Mouse (Mus musculus) naive thymus-derived CD4-positive, alpha-beta T cell, adult 2 months (primary cell): Measurements from ENCODE around the gene Naa20.

Experiments used
- DNase-seq: peaks from one replicate; pipeline ENCODE4 v3.0.0-alpha.2; 2011; ENCODE audit warnings: low read depth

The Naa20 gene

DNA sequence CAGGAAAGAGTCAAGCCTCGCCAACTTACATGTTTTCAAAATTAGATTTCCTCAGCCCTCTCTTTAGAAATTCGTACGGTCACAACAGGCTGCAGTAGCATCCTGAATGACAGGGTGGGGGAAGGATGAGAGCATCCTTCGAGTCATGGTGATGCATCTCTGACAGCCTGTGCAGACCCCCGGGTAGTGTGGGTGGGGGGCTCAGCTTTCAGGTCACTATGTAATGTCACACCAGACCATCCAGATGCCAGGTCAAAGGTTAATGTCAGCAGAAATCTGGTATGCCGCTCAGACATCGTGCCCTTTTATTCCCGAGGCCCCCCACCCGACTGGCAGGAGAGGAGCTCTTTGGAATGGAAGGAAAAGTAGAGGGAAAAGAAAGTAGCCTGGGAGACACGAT lies 48.3 kb downstream of the Naa20 start:
- DNase-seq, result no peak

DNA sequence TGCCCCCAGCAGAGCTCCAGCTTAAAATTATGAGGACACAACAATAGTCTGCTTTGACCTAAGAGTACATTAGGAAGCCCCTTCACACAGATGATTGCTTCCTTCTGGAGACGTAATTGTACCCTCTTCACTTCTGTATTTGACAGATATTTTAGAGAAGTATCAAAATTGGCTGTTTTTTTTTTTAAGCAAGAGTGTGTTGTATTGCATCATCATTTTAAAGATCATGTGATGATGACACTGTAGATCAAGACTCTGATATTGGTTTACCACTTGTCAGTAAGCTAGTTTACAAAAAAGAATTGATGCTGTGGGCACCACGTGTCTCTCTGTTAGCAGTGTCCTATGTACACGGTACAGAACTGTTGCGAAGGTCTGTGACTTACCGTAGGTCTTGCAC lies 50.8 kb downstream of the Naa20 start:
- DNase-seq, result no peak

DNA sequence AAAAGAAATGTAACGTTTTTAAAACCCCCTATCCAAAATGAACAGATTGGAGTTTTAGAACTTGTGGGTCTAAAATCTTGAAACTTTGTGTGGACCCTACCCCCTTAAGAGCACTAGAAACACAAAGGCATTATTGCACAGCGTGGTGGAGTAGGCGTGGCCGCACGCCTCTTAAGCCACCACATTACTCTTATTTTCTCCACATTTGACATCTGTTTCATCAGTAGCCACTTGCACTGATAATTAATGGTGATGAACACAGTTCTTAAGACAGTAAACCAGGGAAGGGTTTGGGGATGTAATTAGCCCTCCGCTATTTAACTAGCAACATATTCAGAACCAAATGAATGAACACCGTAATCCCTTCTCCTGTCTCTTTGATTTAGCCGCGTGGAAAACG lies 53.9 kb downstream of the Naa20 start:
- DNase-seq, result no peak

DNA sequence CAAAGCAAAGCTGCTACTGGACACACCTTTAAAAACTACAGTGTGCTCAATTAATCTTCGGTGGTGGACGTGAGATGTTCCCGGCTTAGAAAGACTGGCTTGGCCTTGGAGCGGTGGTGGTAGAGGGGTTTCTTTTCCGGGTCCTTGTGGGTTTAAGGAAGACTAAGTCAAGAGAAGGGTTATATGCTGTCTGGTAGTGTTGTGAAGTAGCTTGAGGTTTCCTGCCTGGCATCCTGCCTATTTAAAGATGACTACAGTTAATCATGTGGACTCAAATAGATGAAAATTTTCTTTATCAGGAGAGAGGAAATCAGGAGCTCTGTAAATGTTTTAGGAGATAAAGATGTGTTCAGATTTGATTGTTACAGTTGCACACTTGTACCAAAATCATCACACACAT lies 54.4 kb downstream of the Naa20 start:
- DNase-seq, result no peak

DNA sequence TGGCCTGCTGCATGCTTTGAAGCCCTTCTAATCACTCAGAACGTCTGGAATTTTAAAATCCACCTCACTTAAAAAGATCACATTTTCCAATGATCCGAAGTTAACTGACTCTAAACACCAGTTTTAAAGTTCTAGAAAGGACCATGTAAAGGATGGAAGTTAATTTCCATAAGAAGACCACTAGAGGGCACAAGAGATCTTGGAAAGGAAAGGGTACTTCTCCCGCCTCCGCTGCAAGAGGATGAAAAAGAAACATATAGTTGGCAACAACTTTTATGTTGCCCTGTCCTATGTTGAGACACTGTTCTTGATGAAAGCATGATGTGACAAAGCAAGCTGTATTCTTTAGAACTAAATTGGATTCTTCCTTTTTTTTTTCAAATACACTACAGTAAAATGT lies 55.6 kb downstream of the Naa20 start:
- peak; percentile 47 for DNase-seq

DNA sequence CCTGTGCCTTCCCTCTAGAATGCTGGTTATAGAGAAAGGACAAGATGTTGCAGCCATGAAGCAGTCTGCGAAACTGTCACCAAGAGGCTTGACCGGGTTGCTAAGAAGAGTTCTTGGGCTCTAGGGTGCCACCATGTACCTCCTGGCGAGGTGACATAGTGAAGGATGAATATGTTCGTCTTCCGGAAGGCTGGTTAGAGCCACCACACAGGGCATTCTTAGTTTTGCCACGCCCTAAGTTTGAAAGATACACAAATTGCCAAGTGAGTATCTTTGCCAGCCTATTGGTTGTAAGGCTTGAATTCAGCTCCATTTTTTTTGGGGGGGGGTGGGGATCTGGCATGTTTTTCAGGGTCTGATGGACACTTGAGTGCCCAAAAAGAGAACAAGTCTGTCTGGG lies 56.2 kb downstream of the Naa20 start:
- no peak for DNase-seq

DNA sequence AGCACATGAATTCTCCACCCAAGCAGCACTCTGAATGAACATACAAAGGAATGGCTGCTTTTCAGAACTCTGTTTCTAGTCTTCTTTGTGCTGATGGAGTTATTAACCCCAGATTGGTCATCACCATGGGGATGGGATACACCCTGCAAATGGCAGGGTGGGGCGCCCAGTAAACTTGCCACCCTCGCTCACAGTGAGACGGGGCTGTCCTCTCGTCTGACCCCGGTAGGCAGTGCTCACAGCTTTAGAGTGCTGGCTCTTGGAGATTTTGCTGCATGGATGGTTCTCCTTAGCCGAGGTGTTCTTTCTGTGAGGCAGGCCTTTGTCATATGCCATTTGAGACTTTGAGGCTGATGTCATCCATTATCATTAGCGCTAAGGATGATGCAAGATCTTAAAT lies 56.7 kb downstream of the Naa20 start:
- no peak for DNase-seq

DNA sequence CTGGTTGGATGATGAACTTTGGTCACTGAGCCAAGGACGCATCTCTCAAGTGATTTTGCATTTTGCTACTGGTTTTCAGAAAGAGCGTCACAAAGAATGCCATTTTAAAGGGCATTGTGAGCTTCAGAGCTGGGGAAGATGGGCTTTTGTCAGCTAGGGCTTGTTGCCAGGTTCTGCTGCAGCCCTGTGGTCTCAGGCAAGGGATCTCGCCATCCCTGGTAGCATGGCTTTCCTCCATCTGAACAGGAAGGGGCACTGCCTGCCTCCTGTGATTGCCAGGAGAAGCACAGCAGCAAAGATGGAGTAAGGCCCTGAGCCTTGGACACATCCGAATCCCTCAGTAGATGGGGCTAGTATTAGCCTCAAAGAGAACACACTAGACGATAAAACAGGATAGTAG lies 60.0 kb downstream of the Naa20 start:
- DNase-seq, result no peak
